Mouse (Mus musculus): ENCODE results near the gene Fyb. TPM values are rescaled to one million over a fixed set of nuclear protein-coding genes. Genes with fewer than 3 reads are reported as not detected.
"Not testable (repeated sequence)": the region's sequence is repeated elsewhere in the genome, so short reads cannot be mapped to it uniquely, and the experiment has no call there.

Fyb gene
- total RNA-seq, 2 experiments from 2014 or later: 34.6 to 36.2 TPM

DNA sequence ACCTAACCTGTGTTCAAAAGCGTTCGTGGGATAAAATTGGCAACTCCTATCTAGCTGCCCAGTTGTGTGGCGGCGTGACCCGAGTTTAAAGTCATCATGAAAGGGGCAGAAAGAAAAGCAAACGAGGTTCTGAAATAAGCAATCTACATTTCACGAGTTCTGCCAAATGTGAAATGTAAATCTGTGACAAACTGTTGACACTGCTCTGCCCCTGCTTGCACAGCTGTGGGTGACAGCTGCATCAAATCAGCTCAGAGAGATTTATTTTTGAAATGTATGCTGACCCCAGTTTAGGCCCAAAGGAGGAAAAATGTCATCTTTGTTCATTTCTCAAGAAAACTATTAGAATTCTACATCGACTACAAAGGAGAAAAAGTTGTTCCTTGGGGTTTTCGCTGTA is 36.5 kb downstream of the Fyb start:
- no peak for DNase-seq
- intact Hi-C loops (cut with DNase I): no loop called here

DNA sequence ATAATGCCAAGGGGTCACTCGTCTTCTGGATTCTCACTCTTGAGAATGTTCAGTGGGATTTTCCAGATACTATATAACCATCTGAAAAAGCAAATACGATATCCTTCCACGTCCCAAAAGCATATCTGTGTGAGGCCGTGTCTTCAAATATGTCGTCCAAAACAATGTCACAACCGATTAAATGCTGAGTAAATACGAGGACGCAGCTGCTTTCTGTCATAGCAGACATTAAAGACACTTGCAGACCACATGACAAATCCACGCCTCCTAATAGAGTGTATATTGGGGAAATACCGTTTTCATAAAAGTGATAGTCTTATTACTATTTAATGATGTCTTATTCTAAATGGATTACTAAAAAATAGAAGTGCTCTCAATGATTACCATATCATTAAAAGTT is 38.0 kb downstream of the Fyb start:
- DNase-seq: no peak
- intact Hi-C loops (cut with DNase I): no loop called here

GRCm38 (mm10) chr15:6562161-6562560 is 39.5 kb downstream of the Fyb start:
- intact Hi-C loops (cut with DNase I): no loop called here
- DNase-seq: no peak

DNA sequence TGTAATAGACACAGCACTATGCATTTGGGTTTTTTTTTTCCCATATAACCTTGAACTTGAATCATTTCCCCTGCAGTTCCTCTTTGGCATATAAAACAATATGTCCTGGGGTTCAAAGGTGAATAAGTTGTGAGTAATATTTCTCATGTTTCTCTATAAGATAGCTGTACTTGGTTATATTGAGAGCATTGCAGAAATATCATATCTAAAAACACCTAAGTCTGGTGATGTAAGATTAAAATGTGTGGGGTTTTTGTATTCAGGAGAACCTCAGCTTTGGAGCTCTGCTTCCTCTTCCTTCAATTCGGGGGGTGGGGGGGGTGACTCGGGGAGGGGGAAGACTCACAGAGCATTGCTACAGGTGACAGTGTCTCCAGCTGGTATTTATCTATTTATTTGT is 40.0 kb downstream of the Fyb start:
- intact Hi-C loops (cut with DNase I): no loop called here
- DNase-seq: no peak

- intact Hi-C loops (cut with DNase I): loop anchor here (5.0 kb wide), 1 partner anchor 63 kb away; no protein-coding TSS in a partner anchor
- peak; percentile 59 to 80 for DNase-seq
Observed at GRCm38 (mm10) chr15:6564977-6565421, 42.3 kb downstream of the Fyb start.

GRCm38 (mm10) chr15:6565873-6566272 is 43.2 kb downstream of the Fyb start:
- no peak for DNase-seq
- intact Hi-C loops (cut with DNase I): loop anchor here (5.0 kb wide), 1 partner anchor 64 kb away; no protein-coding TSS in a partner anchor

DNA sequence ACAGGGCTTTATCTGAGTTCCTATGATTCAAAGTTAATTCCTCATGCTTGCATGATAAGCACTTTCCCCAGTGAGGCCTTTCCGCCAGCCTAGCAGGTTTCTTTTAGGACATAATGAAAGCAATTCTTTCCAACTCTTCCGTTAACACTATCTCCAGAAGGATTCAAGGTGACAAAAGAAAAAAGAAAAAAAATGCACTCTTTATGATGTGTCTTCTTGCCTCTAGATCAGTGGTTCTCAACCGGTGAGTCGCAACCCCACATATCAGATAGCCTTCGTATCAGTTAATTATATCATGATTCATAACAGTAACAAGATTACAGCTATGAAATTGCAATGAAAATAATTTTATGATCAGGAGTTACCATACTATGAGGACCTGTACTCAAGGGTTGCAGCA is 45.3 kb downstream of the Fyb start:
- intact Hi-C loops (cut with DNase I): loop anchor here (5.0 kb wide), 1 partner anchor 66 kb away; no protein-coding TSS in a partner anchor
- DNase-seq: no peak

GRCm38 (mm10) chr15:6568605-6569004 is 46.0 kb downstream of the Fyb start:
- no peak for DNase-seq
- intact Hi-C loops (cut with DNase I): loop anchor here (5.0 kb wide), 1 partner anchor 66 kb away; no protein-coding TSS in a partner anchor

- intact Hi-C loops (cut with DNase I): loop anchor here (5.0 kb wide), 1 partner anchor 67 kb away; no protein-coding TSS in a partner anchor
- no peak for DNase-seq
Observed at GRCm38 (mm10) chr15:6569074-6569473, 46.4 kb downstream of the Fyb start.

DNA sequence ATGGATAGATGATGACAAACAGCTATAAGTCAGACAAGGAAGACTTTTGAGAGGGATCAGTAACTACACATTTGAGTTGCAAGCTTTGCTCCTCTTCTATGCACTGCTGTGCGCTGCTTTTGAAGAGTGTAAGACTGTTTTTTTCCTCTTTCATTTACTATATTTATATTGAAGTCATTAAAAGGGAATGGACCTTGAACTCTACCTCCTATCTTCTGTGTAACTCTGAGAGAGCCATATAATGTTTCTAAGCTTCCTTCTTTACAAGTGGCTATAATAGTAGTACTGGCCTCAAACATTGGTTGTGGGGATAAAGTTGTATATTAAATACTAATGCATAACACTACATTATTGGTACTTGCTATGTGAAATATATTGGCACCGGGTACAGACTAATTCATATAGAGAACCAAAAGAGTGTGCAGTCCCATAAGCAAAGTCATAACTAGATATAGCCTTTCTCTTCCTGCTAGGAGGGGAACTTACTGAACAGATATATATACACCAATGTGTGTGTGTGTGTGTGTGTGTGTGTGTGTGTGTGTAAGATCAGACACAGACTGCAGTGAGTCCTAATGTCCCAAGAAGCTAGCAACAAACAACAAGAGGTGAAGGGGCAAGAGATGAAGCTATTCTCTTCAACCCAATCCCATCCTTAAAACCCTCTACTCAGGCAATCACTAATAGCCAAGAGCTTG is 47.7 kb downstream of the Fyb start:
- DNase-seq: no peak
- intact Hi-C loops (cut with DNase I): no loop called here

- intact Hi-C loops (cut with DNase I): loop anchor here (1.0 kb wide), 1 partner anchor 334 kb away; no protein-coding TSS in a partner anchor
- peak; percentile 61 to 81 for DNase-seq
Observed at GRCm38 (mm10) chr15:6570876-6571275, 48.2 kb downstream of the Fyb start.

DNA sequence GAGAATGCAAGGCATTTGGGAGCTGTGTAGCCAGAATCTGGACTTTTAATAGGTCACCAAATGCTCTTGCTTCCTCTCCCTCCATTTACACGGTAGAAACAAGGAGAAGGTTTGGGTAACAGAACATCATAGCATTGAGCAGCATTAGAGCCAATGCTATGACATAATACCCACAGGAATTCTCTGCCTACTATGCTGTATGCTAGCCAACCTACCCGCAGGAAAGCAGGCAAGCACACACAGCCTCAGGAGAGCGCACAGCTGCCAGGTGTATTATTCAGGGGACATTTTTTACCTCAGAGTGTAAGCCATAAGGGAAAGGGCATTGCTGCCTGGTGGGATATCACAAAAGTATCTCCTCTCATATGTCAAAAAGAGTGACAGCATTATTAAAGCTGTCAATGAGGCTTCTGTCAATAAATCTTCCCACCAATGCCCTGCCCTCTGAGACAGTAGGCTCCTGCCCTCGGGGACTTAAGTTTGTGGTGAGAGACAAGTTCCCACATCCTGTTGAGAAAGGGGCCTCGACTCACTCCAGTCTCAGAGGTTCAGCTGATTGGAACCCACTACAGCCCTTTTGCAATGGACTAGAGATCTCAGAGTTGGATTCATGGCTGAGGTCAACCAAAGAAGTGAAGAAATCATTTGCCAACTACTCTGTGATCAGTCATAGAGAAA is 51.8 kb downstream of the Fyb start:
- intact Hi-C loops (cut with DNase I): no loop called here
- DNase-seq: no peak

GRCm38 (mm10) chr15:6577971-6578370 is 55.3 kb downstream of the Fyb start:
- DNase-seq: no peak
- intact Hi-C loops (cut with DNase I): no loop called here

- no peak for DNase-seq
- intact Hi-C loops (cut with DNase I): no loop called here
Observed at GRCm38 (mm10) chr15:6578654-6579053, 56.0 kb downstream of the Fyb start.

GRCm38 (mm10) chr15:6579194-6579768 is 56.6 kb downstream of the Fyb start:
- DNase-seq: no peak

GRCm38 (mm10) chr15:6579769-6580261 is 57.2 kb downstream of the Fyb start:
- DNase-seq: no peak
- intact Hi-C loops (cut with DNase I): no loop called here

More at GRCm38 (mm10) chr15:6579194-6579768, 56.6 kb downstream of the Fyb start:
- intact Hi-C loops (cut with DNase I): no loop called here

DNA sequence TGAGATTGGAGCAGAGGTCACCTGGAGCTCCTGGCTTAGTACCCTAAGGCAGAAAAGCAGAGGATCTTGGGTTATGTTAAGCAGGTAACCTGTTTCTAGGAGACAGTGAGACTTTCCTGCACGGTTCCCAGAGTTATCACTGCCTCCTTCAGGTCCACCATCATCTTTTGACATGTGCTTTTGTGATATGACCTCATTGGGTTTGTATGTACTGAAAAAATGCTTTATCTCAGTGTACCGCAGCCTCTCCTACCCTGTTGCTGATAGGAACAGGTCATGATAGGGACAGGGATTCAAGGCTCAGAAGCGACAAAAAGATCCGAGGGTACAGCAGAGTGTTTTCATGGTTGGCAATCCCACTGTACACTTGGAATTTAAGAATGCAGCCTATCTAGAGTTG is 62.0 kb downstream of the Fyb start:
- DNase-seq: no peak
- intact Hi-C loops (cut with DNase I): no loop called here

DNA sequence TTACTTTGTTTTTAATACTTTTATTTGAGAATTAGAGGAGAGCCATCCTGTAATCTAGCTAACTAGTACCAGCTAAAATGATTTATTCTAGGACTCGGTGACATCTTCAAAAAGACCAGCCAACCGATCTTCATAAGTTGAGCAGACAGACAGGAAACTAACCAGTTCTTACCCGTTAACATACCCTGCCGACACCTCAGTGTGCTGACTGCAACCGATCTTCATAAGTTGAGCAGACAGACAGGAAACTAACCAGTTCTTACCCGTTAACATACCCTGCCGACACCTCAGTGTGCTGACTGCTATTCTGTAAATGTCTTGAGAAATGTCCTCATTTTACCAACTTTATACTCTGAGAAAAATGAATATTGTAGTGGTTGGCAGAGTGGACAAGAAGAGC is 63.7 kb downstream of the Fyb start:
- intact Hi-C loops (cut with DNase I); DNase-seq: not testable (repeated sequence)

- intact Hi-C loops (cut with DNase I): no loop called here
- DNase-seq: no peak
Observed at GRCm38 (mm10) chr15:6587526-6587925, 64.9 kb downstream of the Fyb start.

DNA sequence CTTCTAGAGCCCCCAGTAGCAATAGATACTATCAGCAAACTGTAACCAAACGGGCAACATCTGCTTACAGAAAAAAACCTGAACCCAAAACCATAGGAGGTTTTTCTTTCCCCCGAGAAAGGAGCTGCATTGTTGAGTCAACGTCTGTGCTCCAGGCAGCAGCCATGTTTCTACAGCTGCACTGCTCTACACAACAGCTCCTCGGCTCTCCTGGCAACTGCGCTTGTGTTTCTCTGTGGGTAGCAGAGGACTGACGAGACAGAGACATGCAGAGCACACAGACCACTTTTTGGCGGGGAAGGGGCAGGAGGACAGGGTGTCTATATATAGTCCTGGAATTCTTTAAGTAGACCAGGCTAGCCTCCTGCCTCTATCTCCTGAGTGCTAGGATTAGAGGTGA is 65.5 kb downstream of the Fyb start:
- no peak for DNase-seq
- intact Hi-C loops (cut with DNase I): no loop called here

GRCm38 (mm10) chr15:6590846-6591451 is 68.3 kb downstream of the Fyb start:
- intact Hi-C loops (cut with DNase I): no loop called here

More at GRCm38 (mm10) chr15:6590846-6591451, 68.3 kb downstream of the Fyb start:
- DNase-seq: no peak

All from heart, postnatal 14 days (tissue).